Mouse (Mus musculus) urinary bladder, postnatal 4 days (tissue): ENCODE data around the gene Wdr31.

ENCODE experiments used
- DNase-seq, 2 experiments: peaks; one replicate each; pipeline ENCODE4 v3.0.0; 2021 to 2022; ENCODE audit warnings: low spot score in 2 of 2

Wdr31 gene

GRCm38 (mm10) chr4:62470598-62471051, at the start of gene Wdr31:
Wdr31 (minus strand) TSS chr4:62470896.
- DNase-seq = peak; percentile 72 to 80

DNA sequence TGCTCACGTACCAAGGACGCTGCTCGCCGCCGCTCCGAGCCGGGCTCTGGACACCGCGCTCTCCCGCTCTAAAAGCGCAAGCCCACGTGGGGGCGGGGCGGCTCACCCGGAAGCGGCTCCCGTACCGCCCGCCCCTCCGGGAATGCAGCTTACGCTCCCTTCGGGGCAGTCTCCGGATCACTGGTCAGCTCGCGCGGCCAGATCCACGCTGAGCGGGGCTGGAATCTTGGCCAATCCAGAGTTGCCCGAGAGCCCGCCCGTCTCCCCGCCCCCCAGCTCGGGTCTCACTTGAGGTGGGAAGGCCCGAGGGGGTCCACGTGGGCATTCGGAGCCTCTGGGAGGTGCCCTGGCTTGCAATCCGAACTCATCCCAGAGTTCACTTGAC, 49.1 kb upstream of the Wdr31 start, which contains the start of gene Alad:
Gene Alad, minus strand, starts transcription at position 70 of the 385 bp plus-strand sequence.
- peak; percentile 86 to 87 for DNase-seq

GRCm38 (mm10) chr4:62519122-62519848, 48.6 kb upstream of the Wdr31 start:
- no peak for DNase-seq

DNA sequence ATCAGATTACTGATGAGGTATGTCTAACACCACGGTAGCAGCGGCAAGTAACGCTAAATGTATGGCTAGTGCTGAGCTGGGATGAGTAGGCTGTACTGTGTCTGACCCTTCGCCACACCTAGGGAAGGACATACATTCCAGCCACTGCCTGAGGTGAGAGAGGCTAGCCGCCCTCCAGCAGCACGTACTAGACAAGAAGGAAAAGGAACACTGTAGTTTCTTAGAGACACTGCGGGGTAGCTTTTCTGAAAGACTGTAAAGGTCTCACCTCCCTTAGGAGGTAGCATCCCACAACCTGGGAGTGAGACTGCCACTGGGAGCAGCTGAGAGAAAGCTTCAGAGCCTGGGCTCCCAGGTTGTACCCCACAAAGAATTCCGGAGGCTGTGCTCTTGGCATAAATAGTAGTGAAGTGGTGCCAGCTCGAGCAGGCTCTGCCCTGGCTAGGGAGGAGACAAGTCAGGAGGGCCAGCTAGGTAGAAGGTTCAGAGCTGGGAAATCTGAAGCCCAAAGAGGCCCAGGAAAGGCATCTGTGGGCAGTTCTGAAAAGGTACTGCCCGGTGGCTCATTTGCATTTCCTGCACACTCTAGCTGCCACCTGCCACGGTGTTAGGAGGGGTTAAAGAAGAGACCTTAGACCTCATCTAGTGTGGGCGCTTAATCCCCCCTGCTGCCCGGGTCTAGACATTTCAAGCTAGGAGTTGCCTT, 47.9 kb upstream of the Wdr31 start:
- DNase-seq = peak in 1 of 2 experiments; percentile 34

DNA sequence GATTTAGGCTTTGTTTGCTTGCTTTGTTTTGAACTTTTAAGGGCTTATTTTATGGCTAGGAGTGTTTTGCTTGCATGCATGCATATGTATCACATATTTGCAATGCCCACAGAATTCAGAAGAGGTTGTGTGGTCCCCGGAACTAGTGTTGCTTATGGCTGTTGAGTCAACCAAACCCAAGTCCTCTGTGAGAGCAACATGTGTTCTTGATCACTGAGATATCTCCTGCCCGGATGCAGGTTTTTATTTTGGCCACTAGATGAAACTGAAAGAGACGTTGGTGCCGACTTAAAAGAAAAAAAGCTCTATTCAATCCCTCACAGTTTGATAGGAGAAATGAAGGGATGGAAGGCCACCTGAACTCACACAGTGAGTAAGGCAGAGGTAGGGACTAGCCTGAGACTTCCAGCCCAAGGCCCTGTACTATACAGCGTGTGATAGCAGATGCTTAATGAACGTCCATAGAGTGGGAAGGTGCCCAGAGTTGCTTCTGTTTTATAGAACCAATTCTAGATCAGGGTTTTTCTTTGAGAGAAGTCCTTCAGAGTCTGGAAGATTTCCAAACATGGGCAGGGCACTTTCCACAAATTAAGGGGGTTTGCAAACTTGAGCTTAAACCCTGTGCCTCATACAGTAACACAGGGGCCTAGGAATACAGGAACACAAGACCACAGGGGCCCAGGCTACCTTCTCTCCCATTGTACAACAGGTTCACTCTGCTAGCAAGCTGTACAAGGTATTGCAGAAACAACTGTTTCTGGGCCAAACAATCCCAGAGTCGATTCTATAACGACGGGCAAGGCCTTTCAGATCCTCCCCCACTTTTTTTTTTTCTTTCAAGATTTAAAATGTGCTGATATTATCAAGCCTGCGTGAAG, 47.1 kb upstream of the Wdr31 start:
- no peak for DNase-seq

- no peak for DNase-seq
Measured at GRCm38 (mm10) chr4:62517046-62517445, 46.4 kb upstream of the Wdr31 start.

- DNase-seq = no peak
Measured at GRCm38 (mm10) chr4:62516579-62516978, 45.9 kb upstream of the Wdr31 start.

DNA sequence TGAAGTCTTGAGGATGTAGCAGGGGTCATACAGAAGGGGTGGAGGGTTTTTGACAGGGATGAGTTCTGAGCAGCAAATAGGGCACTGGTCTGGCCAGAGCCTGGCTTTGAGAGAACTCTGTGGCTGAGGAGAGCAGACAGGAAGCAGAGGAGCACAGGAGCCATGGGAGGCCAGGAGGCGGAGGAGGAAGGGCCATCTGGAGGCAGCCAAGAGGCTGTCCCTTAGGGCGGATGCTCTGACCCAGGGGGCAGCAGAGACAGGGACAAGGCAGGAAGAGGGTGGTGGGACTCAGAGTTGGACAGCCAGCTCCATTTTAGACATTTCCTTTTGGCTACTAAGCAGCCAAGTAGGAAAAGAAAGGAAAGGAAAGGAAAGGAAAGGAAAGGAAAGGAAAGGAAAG, 45.4 kb upstream of the Wdr31 start:
- no peak for DNase-seq

DNA sequence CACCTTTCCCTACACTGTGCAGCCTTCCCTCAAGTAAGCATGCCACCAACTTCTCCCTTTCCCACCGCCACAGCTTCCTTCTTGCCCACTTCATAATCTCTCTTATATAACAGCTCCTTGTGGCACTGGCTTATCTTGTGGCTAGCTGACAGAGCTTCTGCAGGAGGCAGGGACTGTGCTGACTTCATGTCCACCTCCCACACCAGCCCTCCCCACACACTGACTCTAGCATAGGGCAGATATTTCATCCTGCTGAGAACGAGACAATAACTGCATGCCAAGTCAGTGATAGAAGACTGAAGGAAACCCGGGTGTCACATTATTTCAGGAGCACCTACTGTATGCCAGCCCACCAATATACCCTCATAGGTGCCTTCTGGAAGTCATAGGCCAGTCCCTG, 44.8 kb upstream of the Wdr31 start:
- no peak for DNase-seq

GRCm38 (mm10) chr4:62514995-62515394, 44.3 kb upstream of the Wdr31 start:
- DNase-seq = no peak

- DNase-seq = no peak
Measured at GRCm38 (mm10) chr4:62513998-62514506, 43.4 kb upstream of the Wdr31 start.

GRCm38 (mm10) chr4:62509946-62510345, 39.2 kb upstream of the Wdr31 start:
- peak in 1 of 2 experiments; percentile 47 for DNase-seq

- no peak for DNase-seq
Measured at GRCm38 (mm10) chr4:62508839-62509238, 38.1 kb upstream of the Wdr31 start.

GRCm38 (mm10) chr4:62506798-62507197, 36.1 kb upstream of the Wdr31 start:
- DNase-seq = no peak

DNA sequence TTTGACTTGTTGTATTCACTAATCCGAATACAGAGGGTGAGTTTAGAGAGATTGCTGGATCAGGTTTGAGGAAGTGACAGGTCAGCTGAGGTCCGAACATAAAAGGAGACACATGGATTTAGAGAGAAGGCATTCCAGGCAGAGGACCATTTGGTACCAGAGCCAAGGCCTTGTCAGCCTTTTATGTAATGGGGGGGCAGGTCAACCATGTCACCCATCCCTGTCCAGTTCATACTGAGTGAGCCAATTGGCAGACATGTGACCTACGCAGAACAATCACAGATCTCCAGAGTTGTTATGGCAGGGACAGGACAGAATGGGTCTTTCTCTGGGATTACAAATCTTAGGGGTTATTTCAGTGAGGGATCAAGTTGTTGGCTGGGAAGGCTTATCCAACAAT, 35.3 kb upstream of the Wdr31 start:
- no peak for DNase-seq

GRCm38 (mm10) chr4:62503374-62503970, 32.8 kb upstream of the Wdr31 start, which contains the start of gene Hdhd3:
Hdhd3 (minus strand) TSS chr4:62503467.
- no peak for DNase-seq

DNA sequence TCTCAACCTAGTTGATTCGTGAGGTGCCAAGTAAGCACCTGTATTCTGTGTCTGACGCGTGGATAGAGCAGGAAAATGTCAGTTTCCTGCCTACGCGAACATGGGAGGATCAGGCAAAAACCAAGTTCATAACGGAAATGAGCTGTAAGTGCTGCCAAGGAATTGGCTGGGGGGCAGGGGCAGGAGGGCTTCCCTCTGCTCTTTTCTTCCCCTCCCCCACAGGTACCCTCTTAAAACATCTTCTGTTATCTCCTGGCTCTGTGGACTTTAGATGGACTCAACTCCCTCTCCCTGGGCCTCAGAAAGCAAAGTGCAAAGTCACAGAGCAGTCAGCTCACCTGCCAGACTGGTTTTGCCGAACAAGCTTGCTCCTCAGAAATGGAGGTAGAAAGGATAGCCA, 32.3 kb upstream of the Wdr31 start:
- DNase-seq = no peak

- peak; percentile 82 to 89 for DNase-seq
Measured at GRCm38 (mm10) chr4:62501964-62502732, 31.5 kb upstream of the Wdr31 start.

GRCm38 (mm10) chr4:62501534-62501933, 30.8 kb upstream of the Wdr31 start:
- no peak for DNase-seq

DNA sequence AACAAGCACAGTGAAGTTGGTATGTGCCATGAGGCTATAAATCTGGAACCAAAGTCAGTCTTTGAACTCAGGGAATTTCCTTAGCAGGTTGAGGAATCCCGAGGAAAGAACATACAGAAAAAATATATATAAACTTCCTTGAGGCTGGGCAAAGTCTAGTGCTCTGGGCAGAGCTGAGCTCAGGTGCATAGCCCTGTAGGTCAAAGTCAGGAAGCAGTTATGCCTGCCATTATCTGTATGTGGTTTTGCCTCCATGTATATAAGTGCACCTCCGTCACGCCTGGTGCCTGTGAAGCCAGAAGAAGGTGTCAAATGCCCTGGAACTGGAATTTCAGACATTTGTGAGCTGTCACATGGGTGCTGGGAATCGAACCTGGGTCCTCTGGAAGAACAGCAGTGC, 30.1 kb upstream of the Wdr31 start:
- no peak for DNase-seq

- DNase-seq = no peak
Measured at GRCm38 (mm10) chr4:62496815-62497214, 26.1 kb upstream of the Wdr31 start.
